Mouse (Mus musculus) neural tube, embryonic 15.5 days (tissue): ENCODE results near the gene Ostf1. TPM values are rescaled to one million over a fixed set of nuclear protein-coding genes. Genes with fewer than 3 reads are reported as not detected.

Experiments used
- ATAC-seq: fragments of 200-750 bp; cut with Nextera tagmentation; 2 replicates; pipeline ENCODE4 v1.8.0; 2017; ENCODE audit warnings: mild to moderate bottlenecking, moderate TSS enrichment, moderate library complexity; ENCODE audit not compliant: low FRiP score
- H3K27ac ChIP-seq: fragments of 300-500 bp; sonication (generic); replicated peaks from 2 replicates; pipeline ENCODE4 v1.5.1; 2015; ENCODE audit warnings: mild to moderate bottlenecking, inconsistent platforms
- H3K27me3 ChIP-seq: fragments of 300-500 bp; sonication (generic); replicated peaks from 2 replicates; pipeline ENCODE4 v1.6.1; 2015; ENCODE audit warnings: inconsistent platforms
- H3K36me3 ChIP-seq: fragments of 300-500 bp; sonication (generic); 2 replicates; pipeline ENCODE4 v1.6.1; 2015; ENCODE audit warnings: inconsistent platforms
- H3K4me1 ChIP-seq: fragments of 300-500 bp; sonication (generic); 2 replicates; pipeline ENCODE4 v1.6.1; 2015; ENCODE audit warnings: inconsistent platforms
- H3K4me2 ChIP-seq: fragments of 300-500 bp; sonication (generic); 2 replicates; pipeline ENCODE4 v1.6.1; 2015; ENCODE audit warnings: inconsistent platforms, mild to moderate bottlenecking, moderate library complexity
- H3K4me3 ChIP-seq: fragments of 300-500 bp; sonication (generic); replicated peaks from 2 replicates; pipeline ENCODE4 v1.5.1; 2015; ENCODE audit warnings: mild to moderate bottlenecking, inconsistent platforms
- H3K9ac ChIP-seq: fragments of 300-500 bp; sonication (generic); replicated peaks from 2 replicates; pipeline ENCODE4 v1.6.1; 2015; ENCODE audit warnings: mild to moderate bottlenecking, inconsistent platforms
- H3K9me3 ChIP-seq: fragments of 300-500 bp; sonication (generic); replicated peaks from 2 replicates; pipeline ENCODE4 v1.6.1; 2016; ENCODE audit warnings: inconsistent platforms
- WGBS: fragments of 180-500 bp; shearing (Covaris S2); methylation state at CpG from one replicate; pipeline ENCODE4 v1.1.7; 2015; ENCODE audit warnings: mixed read lengths; 5-methylcytosine and 5-hydroxymethylcytosine counted together
- polyA plus RNA-seq: library from polyadenylated mRNA; unstranded; fragments of >200 nt; fragmentation: Nextera tagmentation; extraction: Ambion mirVana; gene quantifications from 2 replicates; pipeline ENCODE4 v1.2.1, GENCODE M21; 2015

Gene Ostf1
- 43.9 and 55.2 TPM in 2 replicates for polyA plus RNA-seq

GRCm38 (mm10) chr19:18631644-18632219, at the start of gene Ostf1, which contains the start of gene Nmrk1:
Ostf1 (minus strand) TSS chr19:18631823.
Nmrk1 (plus strand) TSS chr19:18631950.
- Histone ChIP-seq H3K9ac (peak within 1 kb of the TSS; percentile 66), H3K27ac (peak within 1 kb of the TSS; percentile 77), H3K4me3 (peak within 1 kb of the TSS; percentile 92), H3K4me2 (peak within 1 kb of the TSS; percentile 99), H3K9me3 (no peaks in the 10 kb centered on the region), H3K27me3 (0 out of 2 replicates have a peak, but pooled peaks cover 7% of the 10 kb centered on the region), H3K36me3 (no peaks in the 10 kb centered on the region), H3K4me1 (peaks cover 17% of the 10 kb centered on the region)
- ATAC-seq: peak; percentile 99
- WGBS: under 1% methylated on average over 50 of the region's 51 CpGs

DNA sequence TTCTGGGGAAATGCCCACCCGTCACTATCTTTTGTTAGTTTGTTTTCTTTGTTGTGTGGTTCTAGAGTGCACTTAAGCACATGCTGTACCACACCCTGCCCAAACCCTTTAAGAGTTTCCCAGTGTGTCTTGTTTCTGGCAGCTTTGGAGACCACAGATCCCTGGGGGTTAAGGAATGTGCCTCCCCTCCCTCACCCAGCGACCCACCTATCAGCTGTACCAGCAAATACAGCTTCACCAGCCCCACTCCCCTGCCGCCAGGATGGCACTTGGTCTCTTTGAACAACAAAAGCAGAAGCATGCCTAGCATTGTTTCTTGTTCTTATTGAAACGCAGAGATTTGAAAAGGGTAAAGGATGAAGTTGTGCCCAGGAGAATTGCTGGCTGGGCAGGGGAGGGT, 41.5 kb upstream of the Ostf1 start:
- no peaks in the 10 kb centered on the region for H3K9me3 ChIP-seq
- H3K4me1 ChIP-seq: peaks cover 27% of the 10 kb centered on the region
- ATAC-seq: no peak
- no peak overlapping the region; the same call in 1 of the 2 replicates for H3K9ac ChIP-seq
- no peak overlapping the region for H3K27ac ChIP-seq
- no peaks in the 10 kb centered on the region for H3K27me3 ChIP-seq
- peak overlapping the region; percentile 64 for H3K4me2 ChIP-seq
- no peaks in the 10 kb centered on the region for H3K36me3 ChIP-seq
- 17% methylated on average over 4 of the region's 4 CpGs for WGBS
- H3K4me3 ChIP-seq: peak overlapping the region; percentile 85

- Histone ChIP-seq H3K9ac (no peak overlapping the region), H3K4me3 (peak overlapping the region; percentile 85), H3K27me3 (no peaks in the 10 kb centered on the region), H3K9me3 (no peaks in the 10 kb centered on the region), H3K36me3 (no peaks in the 10 kb centered on the region), H3K4me1 (peaks cover 27% of the 10 kb centered on the region), H3K27ac (no peak overlapping the region), H3K4me2 (peak overlapping the region; percentile 64)
- 57% methylated on average over 3 of the region's 3 CpGs for WGBS
- ATAC-seq: no peak
Observed at GRCm38 (mm10) chr19:18672498-18672897, 40.9 kb upstream of the Ostf1 start.

DNA sequence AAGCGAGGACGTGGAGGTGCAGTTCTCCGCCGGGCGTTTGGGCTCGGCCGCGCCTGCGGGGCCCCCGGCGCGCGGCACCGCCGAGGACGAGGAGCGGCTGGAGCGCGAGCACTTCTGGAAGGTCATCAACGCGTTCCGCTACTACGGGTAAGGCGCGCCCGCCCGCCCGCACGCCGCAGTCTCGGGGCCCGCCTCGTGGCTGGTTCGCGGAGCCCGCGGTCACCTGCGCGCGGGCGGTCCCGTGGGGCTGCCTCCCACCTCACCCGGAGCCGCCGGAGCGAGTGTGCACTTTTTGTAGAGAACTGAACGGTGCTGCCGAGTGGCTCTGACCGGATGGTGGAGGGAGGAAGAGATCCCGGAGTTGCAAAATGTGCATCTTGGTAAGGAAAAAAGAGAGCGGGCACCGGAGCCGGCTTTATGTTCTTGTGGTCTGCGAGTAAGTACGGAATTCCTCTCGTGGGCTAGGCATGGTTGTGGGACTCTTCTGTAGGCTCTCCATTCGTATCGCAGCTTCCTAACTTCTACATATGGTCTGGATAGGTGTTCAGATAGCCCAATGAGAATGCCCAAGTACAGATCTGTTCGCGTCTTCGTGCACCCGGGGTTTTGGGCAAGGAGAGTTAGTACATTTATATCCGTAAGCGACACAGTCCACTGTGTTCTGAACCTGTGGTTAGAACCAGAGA, 39.6 kb upstream of the Ostf1 start:
- WGBS: under 1% methylated on average over 64 of the region's 64 CpGs
- H3K4me2 ChIP-seq: peak overlapping the region; percentile 64
- ATAC-seq: peak; percentile 79

DNA sequence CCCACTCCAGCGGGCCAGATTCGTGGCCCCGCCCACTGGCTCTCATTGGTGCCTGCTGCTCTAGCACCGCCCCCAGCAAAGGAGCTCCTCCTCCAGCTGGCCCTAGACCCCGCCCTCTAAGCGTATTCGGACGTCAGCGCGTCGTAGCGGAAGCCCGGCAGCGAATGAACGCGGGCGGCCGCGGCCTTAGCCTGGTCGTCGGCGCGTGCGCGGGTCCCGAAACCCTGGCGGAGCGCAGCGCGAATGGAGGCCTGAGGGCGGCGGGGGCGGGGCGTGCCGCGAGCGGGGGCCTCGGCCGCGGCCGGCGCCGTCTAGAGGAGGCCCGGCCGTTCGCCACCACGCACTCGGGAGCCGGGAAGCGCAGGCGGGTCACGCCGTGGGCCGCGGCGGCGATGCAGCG, 39.0 kb upstream of the Ostf1 start, which contains the start of gene Carnmt1:
TSS of gene Carnmt1 (plus strand) at position 157 of the 400 bp plus-strand sequence.
- Histone ChIP-seq H3K4me3 (peak within 1 kb of the TSS; percentile 85), H3K36me3 (no peaks in the 10 kb centered on the region), H3K4me1 (peaks cover 27% of the 10 kb centered on the region), H3K9me3 (no peaks in the 10 kb centered on the region), H3K27me3 (no peaks in the 10 kb centered on the region), H3K27ac (peak within 1 kb of the TSS; percentile 86), H3K9ac (peak within 1 kb of the TSS; percentile 73), H3K4me2 (peak within 1 kb of the TSS; percentile 64)
- peak; percentile 99 for ATAC-seq
- under 1% methylated on average over 48 of the region's 58 CpGs for WGBS

More for the DNA sequence above, 39.6 kb upstream of the Ostf1 start:
- H3K4me1 ChIP-seq: peaks cover 27% of the 10 kb centered on the region
- H3K36me3 ChIP-seq: no peaks in the 10 kb centered on the region
- H3K9me3 ChIP-seq: no peaks in the 10 kb centered on the region
- peak overlapping the region; percentile 85 for H3K4me3 ChIP-seq
- H3K27ac ChIP-seq: peak overlapping the region; percentile 86
- H3K9ac ChIP-seq: peak overlapping the region; percentile 73
- no peaks in the 10 kb centered on the region for H3K27me3 ChIP-seq

DNA sequence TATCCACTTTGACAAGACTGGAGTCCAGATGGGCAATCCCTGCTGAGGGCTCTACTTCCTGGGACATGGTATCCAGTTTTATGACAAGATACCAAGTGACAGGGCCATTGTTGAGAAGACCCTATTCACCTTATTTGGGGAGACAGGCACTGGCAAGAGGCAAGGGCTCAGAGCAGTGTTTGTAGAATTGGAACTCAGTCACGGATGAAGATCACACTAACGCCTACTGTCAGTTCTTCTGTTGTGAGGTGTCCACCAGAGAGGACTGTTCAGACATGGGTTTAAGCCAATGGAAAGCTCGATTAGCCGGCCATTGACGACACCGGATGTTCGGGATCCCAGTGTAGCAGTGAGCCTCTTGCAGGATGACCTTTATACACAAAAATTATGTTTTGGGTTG, 37.9 kb upstream of the Ostf1 start:
- WGBS: 98% methylated on average over 7 of the region's 7 CpGs
- no peak overlapping the region for H3K4me2 ChIP-seq
- no peaks in the 10 kb centered on the region for H3K9me3 ChIP-seq
- no peak overlapping the region for H3K27ac ChIP-seq
- ATAC-seq: no peak
- H3K36me3 ChIP-seq: no peaks in the 10 kb centered on the region
- no peaks in the 10 kb centered on the region for H3K27me3 ChIP-seq
- peaks cover 27% of the 10 kb centered on the region for H3K4me1 ChIP-seq
- no peak overlapping the region for H3K4me3 ChIP-seq
- no peak overlapping the region for H3K9ac ChIP-seq

- ATAC-seq: no peak
- no peak overlapping the region for H3K4me3 ChIP-seq
- H3K4me2 ChIP-seq: no peak overlapping the region
- no peaks in the 10 kb centered on the region for H3K9me3 ChIP-seq
- no peak overlapping the region for H3K9ac ChIP-seq
- peaks cover 10% of the 10 kb centered on the region for H3K4me1 ChIP-seq
- no peak overlapping the region for H3K27ac ChIP-seq
- 85% methylated on average over 7 of the region's 7 CpGs for WGBS
- H3K36me3 ChIP-seq: no peaks in the 10 kb centered on the region
- H3K27me3 ChIP-seq: no peaks in the 10 kb centered on the region
Observed at GRCm38 (mm10) chr19:18666966-18667365, 35.3 kb upstream of the Ostf1 start.

- ATAC-seq: no peak
- Histone ChIP-seq H3K4me2 (no peak overlapping the region), H3K4me3 (no peak overlapping the region), H3K27me3 (no peaks in the 10 kb centered on the region), H3K27ac (no peak overlapping the region), H3K36me3 (no peaks in the 10 kb centered on the region), H3K9me3 (no peaks in the 10 kb centered on the region), H3K9ac (no peak overlapping the region), H3K4me1 (no peaks in the 10 kb centered on the region)
- WGBS: 61% methylated on average over 2 of the region's 2 CpGs
Observed at GRCm38 (mm10) chr19:18663904-18664303, 32.3 kb upstream of the Ostf1 start.

DNA sequence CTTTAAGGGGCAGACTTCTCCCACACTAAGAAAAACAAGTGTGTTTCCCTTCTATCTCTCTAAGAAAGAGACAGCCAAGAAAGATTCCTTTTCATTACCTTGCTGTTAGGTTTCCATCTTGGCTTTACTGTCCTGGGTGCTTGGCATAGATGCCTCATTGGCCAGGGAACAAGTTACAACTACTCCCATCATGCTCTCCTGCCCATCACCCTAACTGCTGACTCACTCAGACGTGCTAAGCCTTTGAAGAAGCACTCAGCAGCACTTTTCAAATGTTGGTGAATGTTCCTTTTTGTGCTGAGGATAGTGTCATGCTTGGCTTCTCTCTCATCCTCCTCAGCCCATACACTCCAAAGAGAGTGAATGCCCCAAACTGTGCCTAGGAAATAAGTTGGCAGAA, 30.1 kb upstream of the Ostf1 start:
- no peaks in the 10 kb centered on the region for H3K36me3 ChIP-seq
- ATAC-seq: no peak

DNA sequence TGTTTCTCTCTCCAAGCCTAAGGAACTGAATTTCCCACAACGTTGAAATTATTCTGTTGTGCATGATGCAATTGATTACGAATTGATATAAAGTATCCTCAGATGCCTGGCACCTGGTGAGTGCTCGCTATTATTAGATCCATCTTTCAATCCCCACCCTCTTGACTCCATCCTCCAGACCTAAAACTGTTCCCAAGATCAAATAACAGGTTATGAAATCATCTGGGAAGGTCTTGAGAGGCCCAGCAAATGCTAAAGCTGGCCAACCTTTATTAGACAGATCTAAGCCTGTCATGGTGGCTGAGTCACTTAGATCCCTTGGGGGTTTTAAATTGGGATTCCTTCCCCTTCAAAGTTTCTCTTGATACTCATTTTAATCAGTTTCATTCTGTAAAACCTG, 28.8 kb upstream of the Ostf1 start:
- Histone ChIP-seq H3K4me3 (no peak overlapping the region), H3K4me1 (no peaks in the 10 kb centered on the region), H3K36me3 (no peaks in the 10 kb centered on the region), H3K9me3 (no peaks in the 10 kb centered on the region), H3K27me3 (no peaks in the 10 kb centered on the region), H3K27ac (no peak overlapping the region), H3K4me2 (no peak overlapping the region), H3K9ac (no peak overlapping the region)
- WGBS: 83% methylated on average over 3 of the region's 3 CpGs
- ATAC-seq: no peak

More for the DNA sequence above, 30.1 kb upstream of the Ostf1 start:
- no peak overlapping the region for H3K27ac ChIP-seq
- no peaks in the 10 kb centered on the region for H3K9me3 ChIP-seq
- H3K4me1 ChIP-seq: no peaks in the 10 kb centered on the region
- H3K27me3 ChIP-seq: no peaks in the 10 kb centered on the region
- WGBS: 62% methylated on average over 1 of the region's 1 CpGs
- H3K9ac ChIP-seq: no peak overlapping the region
- no peak overlapping the region for H3K4me3 ChIP-seq
- H3K4me2 ChIP-seq: no peak overlapping the region

DNA sequence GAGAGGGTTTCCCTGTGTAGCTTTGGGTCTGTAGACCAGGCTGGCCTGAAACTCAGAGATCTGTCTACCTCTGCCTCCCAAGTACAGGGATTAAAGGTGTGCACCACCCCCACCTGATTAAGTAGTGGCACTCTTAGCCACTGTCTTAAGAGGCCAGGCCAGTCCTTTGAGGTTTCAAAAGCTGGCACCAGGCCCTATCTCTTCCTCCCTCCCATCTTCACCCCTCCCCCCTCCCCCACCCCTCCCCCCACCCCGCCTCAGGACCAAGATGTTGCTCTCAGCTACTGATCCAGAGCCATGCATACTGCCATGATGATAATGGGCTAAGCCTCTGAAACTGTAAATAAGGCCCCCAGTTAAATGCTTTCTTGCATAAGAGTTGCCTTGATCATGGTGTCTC, 27.7 kb upstream of the Ostf1 start:
- H3K27ac ChIP-seq: no peak overlapping the region
- no peaks in the 10 kb centered on the region for H3K9me3 ChIP-seq
- no peak overlapping the region for H3K9ac ChIP-seq
- 83% methylated on average over 1 of the region's 1 CpGs for WGBS
- ATAC-seq: no peak
- no peaks in the 10 kb centered on the region for H3K36me3 ChIP-seq
- H3K4me1 ChIP-seq: no peaks in the 10 kb centered on the region
- no peak overlapping the region for H3K4me3 ChIP-seq
- no peak overlapping the region for H3K4me2 ChIP-seq
- H3K27me3 ChIP-seq: no peaks in the 10 kb centered on the region

DNA sequence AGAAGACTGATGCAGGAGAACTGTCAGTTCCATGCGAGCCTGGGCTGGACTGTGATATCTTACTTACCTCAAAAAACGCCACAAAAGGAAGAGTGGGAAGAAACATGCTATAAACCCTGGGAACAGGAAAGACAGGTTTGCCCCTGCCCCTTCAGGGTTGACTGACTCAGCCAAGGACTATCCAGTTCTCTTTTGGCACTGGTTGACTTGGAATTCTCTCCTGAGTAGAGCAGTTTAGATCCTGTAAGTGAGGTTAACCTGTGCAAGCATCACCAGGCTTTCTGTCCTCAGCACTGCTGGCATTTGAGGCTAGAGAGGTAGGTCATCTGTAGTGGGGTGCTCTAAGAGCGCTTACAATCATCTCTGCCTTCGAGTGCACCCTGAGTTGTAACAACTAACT, 26.9 kb upstream of the Ostf1 start:
- H3K27me3 ChIP-seq: no peaks in the 10 kb centered on the region
- H3K36me3 ChIP-seq: no peaks in the 10 kb centered on the region
- ATAC-seq: no peak
- no peaks in the 10 kb centered on the region for H3K9me3 ChIP-seq
- H3K9ac ChIP-seq: no peak overlapping the region
- no peak overlapping the region for H3K4me3 ChIP-seq
- WGBS: 79% methylated on average over 4 of the region's 4 CpGs
- H3K27ac ChIP-seq: no peak overlapping the region
- H3K4me2 ChIP-seq: no peak overlapping the region
- no peaks in the 10 kb centered on the region for H3K4me1 ChIP-seq
